Mouse (Mus musculus) kidney, embryonic 15.5 days (tissue): Measurements from ENCODE around the gene Fyn. TPM values are rescaled to one million over a fixed set of nuclear protein-coding genes. Genes with fewer than 3 reads are reported as not detected.

Experiments used
- ATAC-seq: fragments of 200-750 bp; cut with Nextera tagmentation; replicated peaks from 2 replicates; pipeline ENCODE4 v1.8.0; 2017; ENCODE audit warnings: moderate TSS enrichment; ENCODE audit not compliant: low FRiP score
- H3K27ac ChIP-seq: fragments of 300-500 bp; sonication (generic); 2 replicates; pipeline ENCODE4 v1.5.1; 2015; ENCODE audit warnings: mild to moderate bottlenecking, inconsistent platforms
- H3K27me3 ChIP-seq: fragments of 300-500 bp; sonication (generic); 2 replicates; pipeline ENCODE4 v1.6.1; 2015; ENCODE audit warnings: inconsistent platforms
- H3K36me3 ChIP-seq: fragments of 300-500 bp; sonication (generic); 2 replicates; pipeline ENCODE4 v1.6.1; 2015; ENCODE audit warnings: inconsistent platforms
- H3K4me1 ChIP-seq: fragments of 300-500 bp; sonication (generic); 2 replicates; pipeline ENCODE4 v1.6.1; 2015; ENCODE audit warnings: inconsistent platforms
- H3K4me2 ChIP-seq: fragments of 300-500 bp; sonication (generic); 2 replicates; pipeline ENCODE4 v1.6.1; 2015; ENCODE audit warnings: moderate library complexity, mild to moderate bottlenecking, inconsistent platforms
- H3K4me3 ChIP-seq: fragments of 300-500 bp; sonication (generic); replicated peaks from 2 replicates; pipeline ENCODE4 v1.5.1; 2015; ENCODE audit warnings: mild to moderate bottlenecking, inconsistent platforms
- H3K9ac ChIP-seq: fragments of 300-500 bp; sonication (generic); 2 replicates; pipeline ENCODE4 v1.6.1; 2015; ENCODE audit warnings: mild to moderate bottlenecking, inconsistent platforms
- H3K9me3 ChIP-seq: fragments of 300-500 bp; sonication (generic); replicated peaks from 2 replicates; pipeline ENCODE4 v1.6.1; 2016; ENCODE audit warnings: inconsistent platforms
- WGBS: fragments of 180-500 bp; shearing (Covaris S2); methylation state at CpG from one replicate; pipeline ENCODE4 v1.1.7; 2015; ENCODE audit warnings: mixed read lengths; 5-methylcytosine and 5-hydroxymethylcytosine counted together
- polyA plus RNA-seq: library from polyadenylated mRNA; unstranded; fragments of >200 nt; fragmentation: Nextera tagmentation; extraction: Ambion mirVana; gene quantifications from 2 replicates; pipeline ENCODE4 v1.2.1, GENCODE M21; 2015

The Fyn gene
- polyA plus RNA-seq, 1 experiment from 2014 or later = 26.2 TPM

- WGBS = 48% methylated on average over 9 of the region's 9 CpGs
- Histone ChIP-seq H3K4me2 (no peak overlapping the region), H3K4me1 (peaks cover 51% of the 10 kb centered on the region), H3K27ac (no peak overlapping the region), H3K36me3 (no peaks in the 10 kb centered on the region), H3K9me3 (no peaks in the 10 kb centered on the region), H3K9ac (no peak overlapping the region), H3K4me3 (no peak overlapping the region), H3K27me3 (no peaks in the 10 kb centered on the region)
- no peak for ATAC-seq
Observed at GRCm38 (mm10) chr10:39505007-39505406, 136.4 kb downstream of the Fyn start.

GRCm38 (mm10) chr10:39505621-39506020, 137.0 kb downstream of the Fyn start:
- Histone ChIP-seq H3K27ac (no peak overlapping the region), H3K9ac (no peak overlapping the region), H3K27me3 (no peaks in the 10 kb centered on the region), H3K9me3 (no peaks in the 10 kb centered on the region), H3K4me1 (peaks cover 55% of the 10 kb centered on the region), H3K36me3 (no peaks in the 10 kb centered on the region), H3K4me2 (no peak overlapping the region), H3K4me3 (no peak overlapping the region)
- ATAC-seq = no peak
- 80% methylated on average over 7 of the region's 7 CpGs for WGBS

- Histone ChIP-seq H3K4me1 (peaks cover 51% of the 10 kb centered on the region), H3K36me3 (no peaks in the 10 kb centered on the region), H3K27ac (no peak overlapping the region), H3K4me3 (no peak overlapping the region), H3K4me2 (no peak overlapping the region), H3K27me3 (no peaks in the 10 kb centered on the region), H3K9ac (no peak overlapping the region), H3K9me3 (no peaks in the 10 kb centered on the region)
- 41% methylated on average over 12 of the region's 12 CpGs for WGBS
- peak; percentile 44 for ATAC-seq
Observed at GRCm38 (mm10) chr10:39506353-39506752, 137.7 kb downstream of the Fyn start.

- no peaks in the 10 kb centered on the region for H3K27me3 ChIP-seq
- H3K9ac ChIP-seq = no peak overlapping the region
- H3K9me3 ChIP-seq = no peaks in the 10 kb centered on the region
- 64% methylated on average over 7 of the region's 7 CpGs for WGBS
- no peak for ATAC-seq
- no peak overlapping the region for H3K4me2 ChIP-seq
- H3K4me3 ChIP-seq = no peak overlapping the region
- peaks cover 46% of the 10 kb centered on the region for H3K4me1 ChIP-seq
- no peaks in the 10 kb centered on the region for H3K36me3 ChIP-seq
- H3K27ac ChIP-seq = no peak overlapping the region
Observed at GRCm38 (mm10) chr10:39506831-39507230, 138.2 kb downstream of the Fyn start.

DNA sequence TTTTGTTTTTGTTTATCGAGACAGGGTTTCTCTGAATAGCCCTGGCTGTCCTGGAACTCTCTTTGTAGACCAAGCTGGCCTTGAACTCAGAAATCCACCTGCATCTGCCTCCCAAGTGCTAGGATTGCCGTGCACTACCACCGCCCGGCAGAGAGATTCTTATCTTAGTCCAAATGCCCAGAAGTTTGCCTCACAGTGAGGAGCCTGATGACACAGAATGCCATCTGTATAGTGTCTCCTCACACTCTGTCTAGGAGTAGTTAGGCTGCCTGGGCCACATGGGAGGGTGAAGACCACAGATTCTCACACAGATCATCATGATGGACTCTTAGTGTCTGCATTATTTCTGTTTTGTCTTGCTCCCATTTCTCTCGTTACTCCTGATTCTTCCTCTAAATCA, 140.1 kb downstream of the Fyn start:
- H3K27me3 ChIP-seq = no peaks in the 10 kb centered on the region
- WGBS = 87% methylated on average over 5 of the region's 5 CpGs
- no peak overlapping the region for H3K9ac ChIP-seq
- H3K9me3 ChIP-seq = no peaks in the 10 kb centered on the region
- H3K4me2 ChIP-seq = no peak overlapping the region
- ATAC-seq = no peak
- no peak overlapping the region for H3K4me3 ChIP-seq
- H3K27ac ChIP-seq = no peak overlapping the region
- no peaks in the 10 kb centered on the region for H3K36me3 ChIP-seq
- H3K4me1 ChIP-seq = peaks cover 34% of the 10 kb centered on the region

- H3K27ac ChIP-seq = no peak overlapping the region
- 64% methylated on average over 8 of the region's 8 CpGs for WGBS
Observed at GRCm38 (mm10) chr10:39509937-39510336, 141.3 kb downstream of the Fyn start.

GRCm38 (mm10) chr10:39512631-39513314, 144.1 kb downstream of the Fyn start:
- Histone ChIP-seq H3K27ac (no peak overlapping the region), H3K4me1 (peaks cover 18% of the 10 kb centered on the region), H3K27me3 (no peaks in the 10 kb centered on the region), H3K36me3 (peaks cover 20% of the 10 kb centered on the region), H3K4me2 (no peak overlapping the region), H3K9me3 (no peaks in the 10 kb centered on the region), H3K9ac (no peak overlapping the region), H3K4me3 (no peak overlapping the region)
- no peak for ATAC-seq
- WGBS = 75% methylated on average over 14 of the region's 14 CpGs

More at GRCm38 (mm10) chr10:39509937-39510336, 141.3 kb downstream of the Fyn start:
- H3K4me2 ChIP-seq = no peak overlapping the region
- no peaks in the 10 kb centered on the region for H3K36me3 ChIP-seq
- H3K4me1 ChIP-seq = peaks cover 30% of the 10 kb centered on the region
- H3K9me3 ChIP-seq = no peaks in the 10 kb centered on the region
- no peak for ATAC-seq
- no peak overlapping the region for H3K4me3 ChIP-seq
- H3K9ac ChIP-seq = no peak overlapping the region
- H3K27me3 ChIP-seq = no peaks in the 10 kb centered on the region

- H3K27me3 ChIP-seq = no peaks in the 10 kb centered on the region
- H3K36me3 ChIP-seq = peaks cover 20% of the 10 kb centered on the region
- no peaks in the 10 kb centered on the region for H3K9me3 ChIP-seq
- WGBS = 95% methylated on average over 8 of the region's 8 CpGs
- H3K4me2 ChIP-seq = no peak overlapping the region
- ATAC-seq = no peak
- peaks cover 24% of the 10 kb centered on the region for H3K4me1 ChIP-seq
- H3K27ac ChIP-seq = no peak overlapping the region
- H3K4me3 ChIP-seq = no peak overlapping the region
- no peak overlapping the region for H3K9ac ChIP-seq
Observed at GRCm38 (mm10) chr10:39514916-39515315, 146.3 kb downstream of the Fyn start.

- Histone ChIP-seq H3K36me3 (peaks cover 20% of the 10 kb centered on the region), H3K4me3 (no peak overlapping the region), H3K4me2 (no peak overlapping the region), H3K9me3 (no peaks in the 10 kb centered on the region), H3K4me1 (peaks cover 22% of the 10 kb centered on the region), H3K27ac (no peak overlapping the region), H3K9ac (no peak overlapping the region), H3K27me3 (no peaks in the 10 kb centered on the region)
- 95% methylated on average over 6 of the region's 6 CpGs for WGBS
- ATAC-seq = no peak
Observed at GRCm38 (mm10) chr10:39516541-39517133, 148.0 kb downstream of the Fyn start.

DNA sequence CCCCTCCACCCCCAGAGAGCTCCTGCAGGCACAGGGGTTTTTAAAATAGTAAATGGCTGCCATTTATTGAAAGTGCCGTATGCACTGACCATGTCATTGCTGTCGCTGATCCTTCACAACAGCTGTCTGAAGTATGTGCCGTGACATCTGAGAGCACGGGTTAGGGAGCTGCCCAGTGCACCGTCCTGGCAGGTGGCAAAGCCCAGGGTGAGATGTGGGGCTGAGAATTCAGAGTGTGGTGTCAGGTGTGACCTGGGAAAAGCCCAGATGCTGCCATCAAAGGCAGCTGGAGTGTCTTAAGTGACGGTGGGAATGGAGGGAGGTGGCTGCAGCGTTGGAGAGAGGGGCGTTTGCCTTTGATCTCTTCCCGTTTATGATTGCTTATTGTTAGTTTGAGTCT, 148.7 kb downstream of the Fyn start:
- H3K4me2 ChIP-seq = no peak overlapping the region
- H3K27ac ChIP-seq = no peak overlapping the region
- no peaks in the 10 kb centered on the region for H3K9me3 ChIP-seq
- peak; percentile 52 for ATAC-seq
- H3K36me3 ChIP-seq = peaks cover 20% of the 10 kb centered on the region
- H3K9ac ChIP-seq = no peak overlapping the region
- H3K4me1 ChIP-seq = peaks cover 29% of the 10 kb centered on the region
- 30% methylated on average over 9 of the region's 9 CpGs for WGBS
- H3K27me3 ChIP-seq = no peaks in the 10 kb centered on the region
- no peak overlapping the region for H3K4me3 ChIP-seq

GRCm38 (mm10) chr10:39518232-39518631, 149.6 kb downstream of the Fyn start:
- no peak overlapping the region for H3K4me3 ChIP-seq
- peaks cover 38% of the 10 kb centered on the region for H3K4me1 ChIP-seq
- H3K36me3 ChIP-seq = peaks cover 20% of the 10 kb centered on the region
- WGBS = 34% methylated on average over 8 of the region's 8 CpGs
- no peak overlapping the region for H3K4me2 ChIP-seq
- H3K27me3 ChIP-seq = no peaks in the 10 kb centered on the region
- no peak overlapping the region for H3K27ac ChIP-seq
- H3K9me3 ChIP-seq = no peaks in the 10 kb centered on the region
- no peak overlapping the region for H3K9ac ChIP-seq
- ATAC-seq = no peak

GRCm38 (mm10) chr10:39518859-39519258, 150.2 kb downstream of the Fyn start:
- H3K4me3 ChIP-seq = no peak overlapping the region
- 79% methylated on average over 3 of the region's 3 CpGs for WGBS
- ATAC-seq = no peak
- peaks cover 20% of the 10 kb centered on the region for H3K36me3 ChIP-seq
- no peak overlapping the region for H3K27ac ChIP-seq
- peaks cover 42% of the 10 kb centered on the region for H3K4me1 ChIP-seq
- H3K9ac ChIP-seq = no peak overlapping the region
- no peaks in the 10 kb centered on the region for H3K9me3 ChIP-seq
- no peaks in the 10 kb centered on the region for H3K27me3 ChIP-seq
- H3K4me2 ChIP-seq = no peak overlapping the region
